Mouse (Mus musculus): ENCODE measurements around the gene Esp18. TPM values are rescaled to one million over a fixed set of nuclear protein-coding genes. Genes with fewer than 3 reads are reported as not detected.

The Esp18 gene
- not detected in 2 replicates for polyA plus RNA-seq (2012; rRNA removed)

DNA sequence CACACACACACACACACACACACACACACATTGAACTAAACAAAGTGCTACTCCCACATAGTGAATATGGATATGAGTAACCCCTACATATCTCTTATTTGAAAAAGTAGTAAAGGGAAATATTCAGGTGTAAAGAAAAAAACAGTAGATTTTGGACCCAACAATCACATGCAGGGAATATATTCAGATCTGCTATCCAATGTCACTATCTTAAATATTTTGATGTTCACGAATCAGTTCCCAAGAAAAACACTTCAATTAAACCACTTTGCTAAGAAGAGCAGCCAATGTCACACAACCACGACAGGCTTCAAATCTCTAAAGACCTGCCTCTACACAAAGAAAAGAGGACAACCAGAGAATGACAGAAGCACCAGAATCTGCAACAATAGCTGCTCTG, at the start of gene Esp18:
Gene Esp18 (plus strand): TSS at position 301 of the 400 bp plus-strand sequence.
- no peaks in the 10 kb centered on the region for H3K36me3 ChIP-seq (ENCODE audit: control insufficient read depth, insufficient read depth, low read length)
- no peak within 1 kb of the TSS for H3K27ac ChIP-seq (ENCODE audit: insufficient read depth, low read length)
- no peak for DNase-seq (ENCODE audit: low read depth in 1 of 2, low spot score in 2 of 2)
- WGBS, result 65% methylated on average over 2 of the region's 2 CpGs
- H3K4me1 ChIP-seq (ENCODE audit: control insufficient read depth, insufficient read depth, insufficient read length), result no peaks in the 10 kb centered on the region
- H3K27me3 ChIP-seq (ENCODE audit: control insufficient read depth, insufficient read depth, low read length), result no peaks in the 10 kb centered on the region
- TF ChIP-seq POLR2A (IDR thresholded peaks at IDR 0.05; ENCODE audit: low read depth, low read length) (no peak), CTCF (IDR thresholded peaks at IDR 0.05; ENCODE audit: extremely low read depth, insufficient read depth, insufficient read length, insufficient replicate concordance) (no peak)
- H3K4me3 ChIP-seq (ENCODE audit: extremely low read depth, insufficient read depth, insufficient read length), result no peak within 1 kb of the TSS

DNA sequence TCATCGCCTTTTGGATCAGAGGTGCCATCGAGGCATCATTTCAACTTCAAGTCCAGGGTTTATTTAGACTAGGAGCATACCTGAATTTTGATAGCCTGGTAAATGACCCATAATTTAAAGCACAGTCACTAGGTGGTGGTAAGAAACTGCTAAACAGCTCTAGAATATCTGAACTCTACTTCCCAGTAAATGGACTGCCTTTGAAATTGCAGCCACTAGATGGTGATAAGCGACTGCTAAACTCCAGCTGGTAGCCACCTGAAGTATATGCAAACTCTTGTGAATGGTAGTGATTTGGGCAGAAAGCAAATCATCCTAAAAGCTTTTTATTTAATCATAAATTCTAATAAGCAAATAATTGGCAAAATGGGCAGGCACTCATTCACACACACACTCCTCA, 42.8 kb upstream of the Esp18 start:
- 70% methylated on average over 3 of the region's 3 CpGs for WGBS
- Histone ChIP-seq H3K27ac (ENCODE audit: insufficient read depth, low read length) (no peak overlapping the region), H3K36me3 (ENCODE audit: control insufficient read depth, insufficient read depth, low read length) (no peaks in the 10 kb centered on the region), H3K4me3 (ENCODE audit: extremely low read depth, insufficient read depth, insufficient read length) (no peak overlapping the region), H3K4me1 (ENCODE audit: control insufficient read depth, insufficient read depth, insufficient read length) (no peaks in the 10 kb centered on the region), H3K27me3 (ENCODE audit: control insufficient read depth, insufficient read depth, low read length) (no peaks in the 10 kb centered on the region)
- no peak for DNase-seq (ENCODE audit: low read depth in 1 of 2, low spot score in 2 of 2)
- no peak for TF ChIP-seq CTCF (IDR thresholded peaks at IDR 0.05; ENCODE audit: extremely low read depth, insufficient read depth, insufficient read length, insufficient replicate concordance)
- TF ChIP-seq POLR2A (IDR thresholded peaks at IDR 0.05; ENCODE audit: low read depth, low read length), result no peak

Other genes with a start within 250 kb of the Esp18 start
- gene Esp16, start 129.8 kb downstream of the Esp18 start, polyA plus RNA-seq (2012; rRNA removed), result not detected in 2 replicates
- gene Esp15, start 234.6 kb downstream of the Esp18 start, polyA plus RNA-seq (2012; rRNA removed), result not detected in 2 replicates

Measured in spleen, adult 2 months (tissue).